Mouse (Mus musculus): Measurements from ENCODE around the gene Olfr763. TPM values are rescaled to one million over a fixed set of nuclear protein-coding genes. Genes with fewer than 3 reads are reported as not detected.
A peak's percentile ranks its signal among the peaks of the same experiment; 100 is the strongest.
"Not testable (repeated sequence)": the region's sequence is repeated elsewhere in the genome, so short reads cannot be mapped to it uniquely, and the experiment has no call there.

Olfr763 gene
- total and polyA plus RNA-seq, 2 experiments from 2014 or later = not detected

DNA sequence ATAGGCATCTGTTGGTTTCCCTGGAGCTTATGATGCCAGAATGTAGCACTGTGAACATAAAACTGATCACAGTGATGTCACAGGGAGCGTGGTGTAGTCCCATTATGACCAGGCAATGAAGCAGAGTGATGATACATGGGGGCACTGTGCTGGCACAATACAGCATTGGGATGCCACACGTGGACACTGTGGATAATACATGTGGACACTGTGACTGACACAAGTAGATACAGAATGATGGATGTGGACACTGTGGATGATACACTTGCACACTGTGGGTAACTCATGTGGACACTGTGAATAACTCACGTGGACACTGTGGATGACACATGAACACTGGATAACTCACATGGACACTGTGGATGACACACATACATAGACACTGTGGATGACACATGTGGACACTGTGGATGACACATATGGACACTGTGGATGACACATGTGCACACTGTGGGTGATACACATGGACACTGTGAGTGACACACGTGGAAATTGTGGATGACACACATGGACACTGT, 14.0 kb upstream of the Olfr763 start:
- H3K36me3 ChIP-seq (ENCODE audit: insufficient read depth, low read length) = no peaks in the 10 kb centered on the region
- H3K27me3 ChIP-seq (ENCODE audit: insufficient read depth, low read length) = no peaks in the 10 kb centered on the region
- no peak overlapping the region for H3K4me2 ChIP-seq (ENCODE audit: low read depth, low read length)
- H3K27ac ChIP-seq = no peak overlapping the region
- TF ChIP-seq CTCF (IDR thresholded peaks at IDR 0.05; ENCODE audit: low read depth) = no peak
- H3K9me3 ChIP-seq (ENCODE audit: low read length) = no peaks in the 10 kb centered on the region
- WGBS = 76% methylated on average over 4 of the region's 4 CpGs
- no peak overlapping the region for H3K4me3 ChIP-seq (ENCODE audit: low read length)
- no peak for DNase-seq (ENCODE audit: low spot score)
- ATAC-seq = no peak
- H3K4me1 ChIP-seq (ENCODE audit: insufficient read depth, low read length) = no peaks in the 10 kb centered on the region
- H3K9ac ChIP-seq (replicated peaks; ENCODE audit: low read length) = no peak overlapping the region

DNA sequence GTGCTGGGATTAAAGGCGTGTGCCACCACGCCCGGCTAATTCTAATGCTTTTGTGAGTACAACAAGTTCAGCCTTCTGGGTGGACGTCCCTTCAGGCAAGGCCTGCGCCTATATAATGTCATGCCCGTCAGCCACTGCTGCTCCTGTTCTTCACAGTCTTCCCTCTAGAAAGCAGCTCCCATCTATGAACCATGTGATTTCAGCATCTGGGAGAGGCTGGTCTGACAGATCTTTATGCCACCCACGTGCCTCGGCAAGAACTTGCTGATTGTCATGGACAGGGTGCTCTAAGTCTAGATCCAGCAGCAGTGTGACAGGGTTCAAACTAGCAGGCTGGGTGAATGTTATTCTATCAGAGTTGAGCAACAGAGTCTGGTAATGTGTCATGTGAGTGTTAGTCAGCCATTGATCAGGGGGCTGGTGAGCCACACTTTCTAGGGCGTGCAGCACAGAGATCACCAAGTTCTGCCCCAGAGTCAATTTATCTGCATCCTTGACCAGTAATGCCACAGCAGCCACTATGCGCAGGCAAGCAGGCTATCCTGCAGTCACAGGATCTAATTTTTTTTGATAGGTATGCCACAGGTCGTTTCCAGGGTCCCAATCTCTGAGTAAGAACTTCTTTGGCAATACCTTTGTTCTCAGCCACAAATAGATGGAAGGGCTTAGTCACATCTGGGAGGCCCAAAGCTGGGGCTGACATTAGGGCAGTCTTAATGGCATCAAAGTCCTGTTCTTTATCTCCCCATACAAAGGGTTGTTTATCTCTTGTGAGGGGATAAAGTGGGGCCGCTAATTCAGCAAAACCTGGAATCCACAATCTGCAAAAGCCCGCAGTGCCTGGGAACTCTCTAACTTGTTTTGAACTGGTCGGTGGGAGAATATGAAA, 6.3 kb upstream of the Olfr763 start:
- H3K4me1 ChIP-seq (ENCODE audit: insufficient read depth, low read length) = no peaks in the 10 kb centered on the region
- H3K4me3 ChIP-seq (ENCODE audit: low read length) = no peak overlapping the region
- no peak overlapping the region for H3K9ac ChIP-seq (replicated peaks; ENCODE audit: low read length)
- ATAC-seq (no peak), DNase-seq (ENCODE audit: low spot score) (no peak)
- no peak overlapping the region for H3K4me2 ChIP-seq (ENCODE audit: low read depth, low read length)
- H3K9me3 ChIP-seq (ENCODE audit: low read length) = no peaks in the 10 kb centered on the region
- no peaks in the 10 kb centered on the region for H3K27me3 ChIP-seq (ENCODE audit: insufficient read depth, low read length)
- H3K36me3 ChIP-seq (ENCODE audit: insufficient read depth, low read length) = no peaks in the 10 kb centered on the region
- WGBS = 85% methylated on average over 14 of the region's 14 CpGs
- TF ChIP-seq CTCF (IDR thresholded peaks at IDR 0.05; ENCODE audit: low read depth) = no peak
- no peak overlapping the region for H3K27ac ChIP-seq

DNA sequence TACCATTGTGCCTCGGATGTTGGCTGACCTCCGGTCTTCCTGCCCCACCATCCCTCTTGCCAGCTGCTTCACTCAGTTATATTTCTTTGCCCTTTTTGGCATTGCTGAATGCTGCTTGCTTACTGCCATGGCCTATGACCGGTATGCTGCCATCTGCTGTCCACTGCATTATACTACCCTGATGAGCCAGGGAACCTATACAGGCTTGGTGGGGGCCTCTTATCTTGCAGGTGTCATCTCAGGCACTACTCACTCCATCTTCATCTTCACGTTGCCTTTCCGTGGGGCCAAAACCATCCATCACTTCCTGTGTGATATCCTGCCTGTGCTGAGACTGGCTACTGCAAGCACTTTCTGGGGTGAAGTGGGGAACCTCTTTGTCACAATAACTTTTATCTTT, 920 bp downstream of the Olfr763 start:
- not testable (repeated sequence) for H3K27me3 ChIP-seq (ENCODE audit: insufficient read depth, low read length); H3K4me3 ChIP-seq (ENCODE audit: low read length); H3K4me1 ChIP-seq (ENCODE audit: insufficient read depth, low read length); H3K9me3 ChIP-seq (ENCODE audit: low read length); H3K4me2 ChIP-seq (ENCODE audit: low read depth, low read length); H3K9ac ChIP-seq (replicated peaks; ENCODE audit: low read length); H3K27ac ChIP-seq; H3K36me3 ChIP-seq (ENCODE audit: insufficient read depth, low read length); DNase-seq (ENCODE audit: low spot score)
- 44% methylated on average over 2 of the region's 5 CpGs for WGBS
- ATAC-seq = 0 out of 2 replicates have a peak, but pooled peaks have one; percentile 58

GRCm38 (mm10) chr10:129014477-129014876, 3.9 kb downstream of the Olfr763 start:
- H3K4me2 ChIP-seq (ENCODE audit: low read depth, low read length) = no peak overlapping the region
- no peaks in the 10 kb centered on the region for H3K36me3 ChIP-seq (ENCODE audit: insufficient read depth, low read length)
- H3K9ac ChIP-seq (replicated peaks; ENCODE audit: low read length) = no peak overlapping the region
- H3K27me3 ChIP-seq (ENCODE audit: insufficient read depth, low read length) = no peaks in the 10 kb centered on the region
- no peak for DNase-seq (ENCODE audit: low spot score)
- no peaks in the 10 kb centered on the region for H3K4me1 ChIP-seq (ENCODE audit: insufficient read depth, low read length)
- H3K27ac ChIP-seq = no peak overlapping the region
- H3K4me3 ChIP-seq (ENCODE audit: low read length) = no peak overlapping the region
- no peak for ATAC-seq
- H3K9me3 ChIP-seq (ENCODE audit: low read length) = no peaks in the 10 kb centered on the region
- TF ChIP-seq CTCF (IDR thresholded peaks at IDR 0.05; ENCODE audit: low read depth) = no peak

GRCm38 (mm10) chr10:129023319-129023718, 12.7 kb downstream of the Olfr763 start:
- Histone ChIP-seq H3K9ac (replicated peaks; ENCODE audit: low read length) (no peak overlapping the region), H3K4me3 (ENCODE audit: low read length) (no peak overlapping the region), H3K4me1 (ENCODE audit: insufficient read depth, low read length) (no peaks in the 10 kb centered on the region), H3K27ac (no peak overlapping the region), H3K4me2 (ENCODE audit: low read depth, low read length) (no peak overlapping the region), H3K27me3 (ENCODE audit: insufficient read depth, low read length) (no peaks in the 10 kb centered on the region), H3K9me3 (ENCODE audit: low read length) (no peaks in the 10 kb centered on the region), H3K36me3 (ENCODE audit: insufficient read depth, low read length) (no peaks in the 10 kb centered on the region)
- TF ChIP-seq CTCF (IDR thresholded peaks at IDR 0.05; ENCODE audit: low read depth) = peak; percentile 10; the same call in 1 of the 2 replicates
- DNase-seq (ENCODE audit: low spot score) (no peak), ATAC-seq (no peak)

DNA sequence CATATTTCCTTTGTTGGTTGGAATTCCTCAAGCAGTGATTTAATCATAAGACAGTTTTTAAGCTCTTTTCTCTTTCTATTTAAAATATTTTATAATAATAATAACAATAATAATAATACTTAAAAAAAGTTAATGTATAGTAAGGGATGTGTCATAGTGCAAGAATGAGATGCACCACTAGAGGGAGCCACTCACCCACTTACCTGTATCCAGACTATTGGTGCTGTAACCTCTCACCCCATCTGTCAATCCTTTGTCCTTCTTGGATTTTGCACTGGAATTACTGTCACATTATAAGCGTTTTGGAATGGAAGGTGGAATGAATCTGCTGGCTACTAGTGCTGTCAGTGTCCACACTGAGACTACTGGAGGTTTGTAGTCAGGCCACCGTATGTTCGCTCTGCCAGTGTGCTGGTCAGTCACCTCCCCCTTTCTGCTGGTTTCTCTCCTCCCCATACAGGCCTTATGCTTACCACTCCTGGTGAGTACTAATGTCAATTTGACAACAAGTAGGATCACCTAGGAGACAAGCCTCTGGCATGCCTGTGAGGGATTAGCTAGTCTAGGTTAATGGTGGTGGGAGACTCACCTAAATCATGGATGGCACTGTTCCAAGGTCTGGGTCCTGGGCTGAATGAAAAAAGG, 15.5 kb downstream of the Olfr763 start:
- 60% methylated on average over 3 of the region's 3 CpGs for WGBS
- peak; percentile 83 for TF ChIP-seq CTCF (IDR thresholded peaks at IDR 0.05; ENCODE audit: low read depth)
- DNase-seq (ENCODE audit: low spot score) (peak; percentile 83), ATAC-seq (peak; percentile 78)
- no peaks in the 10 kb centered on the region for H3K4me1 ChIP-seq (ENCODE audit: insufficient read depth, low read length)
- no peak overlapping the region for H3K9ac ChIP-seq (replicated peaks; ENCODE audit: low read length)
- H3K27ac ChIP-seq = no peak overlapping the region
- no peaks in the 10 kb centered on the region for H3K36me3 ChIP-seq (ENCODE audit: insufficient read depth, low read length)
- H3K4me2 ChIP-seq (ENCODE audit: low read depth, low read length) = no peak overlapping the region
- H3K9me3 ChIP-seq (ENCODE audit: low read length) = no peaks in the 10 kb centered on the region
- no peak overlapping the region for H3K4me3 ChIP-seq (ENCODE audit: low read length)
- no peaks in the 10 kb centered on the region for H3K27me3 ChIP-seq (ENCODE audit: insufficient read depth, low read length)

DNA sequence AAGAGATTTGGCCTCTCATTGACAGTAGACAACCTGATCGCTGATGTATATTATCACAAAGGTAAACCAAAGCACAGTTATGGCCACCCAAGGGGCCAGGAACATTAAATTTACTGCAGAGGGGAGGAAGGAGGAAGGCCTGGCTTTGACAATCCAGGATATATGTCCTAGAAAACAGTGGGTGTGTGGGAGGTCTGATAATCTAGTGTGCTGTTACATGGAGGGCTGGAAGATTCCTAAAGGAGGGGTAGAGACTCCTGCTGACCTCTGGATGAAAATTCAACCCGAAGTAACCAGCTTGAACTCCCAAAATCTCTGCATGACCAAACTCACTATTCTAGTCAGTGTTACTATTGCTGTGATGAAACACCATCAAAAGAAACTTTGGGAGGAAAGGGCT, 17.8 kb downstream of the Olfr763 start:
- Histone ChIP-seq H3K36me3 (ENCODE audit: insufficient read depth, low read length) (no peaks in the 10 kb centered on the region), H3K4me2 (ENCODE audit: low read depth, low read length) (no peak overlapping the region), H3K4me3 (ENCODE audit: low read length) (no peak overlapping the region), H3K4me1 (ENCODE audit: insufficient read depth, low read length) (no peaks in the 10 kb centered on the region), H3K27me3 (ENCODE audit: insufficient read depth, low read length) (no peaks in the 10 kb centered on the region), H3K9me3 (ENCODE audit: low read length) (no peaks in the 10 kb centered on the region), H3K9ac (replicated peaks; ENCODE audit: low read length) (no peak overlapping the region), H3K27ac (no peak overlapping the region)
- no peak for DNase-seq (ENCODE audit: low spot score)
- no peak for TF ChIP-seq CTCF (IDR thresholded peaks at IDR 0.05; ENCODE audit: low read depth)
- 81% methylated on average over 2 of the region's 2 CpGs for WGBS
- ATAC-seq = no peak

Measured in hindbrain, postnatal 0 days (tissue).